Mouse (Mus musculus) layer of hippocampus, adult 9-10 months (tissue): ENCODE measurements around the gene Gsdma.
A peak's percentile ranks its signal among the peaks of the same experiment; 100 is the strongest.
"Not testable (repeated sequence)": the region's sequence is repeated elsewhere in the genome, so short reads cannot be mapped to it uniquely, and the experiment has no call there.

Experiments
- DNase-seq: peaks from one replicate; pipeline ENCODE4 v3.0.0; 2022; ENCODE audit warnings: low spot score

Gene Gsdma

DNA sequence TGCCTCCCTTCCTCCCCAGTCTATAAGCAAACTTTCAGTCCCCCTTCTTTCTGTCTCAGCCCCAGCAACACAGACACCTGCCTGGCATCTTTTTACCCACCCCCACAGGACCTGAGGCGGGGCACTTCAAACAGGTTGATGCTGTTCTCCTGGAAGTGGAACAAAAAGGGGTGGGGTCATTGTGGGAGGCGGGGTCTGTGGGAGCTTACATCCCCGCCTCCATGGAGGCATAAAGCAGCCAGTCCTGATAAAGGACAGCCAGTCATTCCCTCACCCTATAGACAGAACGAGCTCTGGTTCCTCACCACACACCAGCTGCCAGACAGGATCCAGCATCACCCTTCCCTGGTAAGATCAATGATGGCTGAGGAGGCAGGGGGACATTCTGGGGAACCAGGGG, at the start of gene Gsdma:
Gene Gsdma, plus strand, starts transcription at position 261 of the 400 bp plus-strand sequence.
- no peak for DNase-seq

- no peak for DNase-seq
Observed at GRCm38 (mm10) chr11:98620791-98621190, 43.4 kb upstream of the Gsdma start.

DNA sequence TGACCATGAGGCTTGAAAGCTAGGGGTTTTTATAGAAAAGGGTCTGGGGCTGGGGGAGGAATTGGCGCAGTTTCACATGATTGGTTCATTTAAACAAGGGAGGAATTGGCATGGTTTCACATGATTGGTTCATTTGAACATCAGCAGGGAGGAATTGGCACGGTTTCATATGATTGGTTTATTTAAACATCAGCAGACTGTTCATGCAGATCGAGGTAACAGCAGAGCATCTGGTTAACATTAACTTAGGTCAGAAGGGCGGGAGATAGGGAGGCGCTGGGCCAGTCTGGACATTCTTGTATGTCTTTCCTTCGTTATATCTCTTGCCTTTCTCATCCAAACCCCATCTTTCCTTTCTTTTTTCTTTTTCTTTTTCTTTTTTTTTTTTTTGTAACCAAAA, 40.2 kb upstream of the Gsdma start:
- DNase-seq, result not testable (repeated sequence)

DNA sequence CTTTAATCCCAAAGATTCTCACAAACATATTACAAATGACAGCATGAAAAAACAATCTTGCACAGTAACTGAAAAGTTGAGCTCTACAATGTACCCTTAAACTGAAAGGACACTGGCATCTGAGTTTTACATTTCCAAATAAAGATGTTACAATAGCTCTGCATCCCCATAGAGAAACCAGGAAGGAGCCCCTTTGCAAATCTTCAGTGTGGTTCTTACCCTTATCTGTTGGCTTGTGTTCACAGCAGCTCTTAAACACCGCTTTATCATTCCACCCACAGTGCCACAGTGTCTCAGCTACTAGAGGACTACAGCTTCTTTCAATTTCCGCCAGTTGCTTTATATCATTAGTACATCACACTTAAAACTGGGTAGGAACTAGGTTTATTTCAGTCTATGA, 39.8 kb upstream of the Gsdma start:
- DNase-seq, result not testable (repeated sequence)

- DNase-seq, result no peak
Observed at GRCm38 (mm10) chr11:98625611-98626410, 38.3 kb upstream of the Gsdma start, which contains the start of the genes Gm12355 and Gsdma3. Gene Gm12355, minus strand, starts transcription at chr11:98625661. Gene Gsdma3, plus strand, starts transcription at chr11:98626360.

DNA sequence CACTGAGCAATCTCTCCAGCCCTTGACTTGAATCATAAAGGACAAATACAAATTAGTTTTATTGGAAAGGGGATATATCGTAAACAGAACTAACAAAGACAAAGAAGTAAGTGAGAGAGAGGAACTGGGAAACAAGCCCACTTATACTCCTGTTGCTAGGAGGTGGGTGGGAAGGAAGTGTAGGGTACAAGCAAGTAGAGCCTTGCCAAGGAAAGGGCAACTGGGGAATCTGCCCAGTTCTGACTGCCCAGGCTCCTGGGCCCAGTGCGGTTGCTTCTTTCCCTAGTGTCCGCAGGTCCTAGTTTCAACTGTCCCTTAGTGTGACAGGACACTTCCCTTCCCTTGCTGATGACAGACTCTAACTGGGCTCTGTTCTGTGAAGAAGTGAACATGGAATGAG, 35.4 kb upstream of the Gsdma start:
- no peak for DNase-seq

DNA sequence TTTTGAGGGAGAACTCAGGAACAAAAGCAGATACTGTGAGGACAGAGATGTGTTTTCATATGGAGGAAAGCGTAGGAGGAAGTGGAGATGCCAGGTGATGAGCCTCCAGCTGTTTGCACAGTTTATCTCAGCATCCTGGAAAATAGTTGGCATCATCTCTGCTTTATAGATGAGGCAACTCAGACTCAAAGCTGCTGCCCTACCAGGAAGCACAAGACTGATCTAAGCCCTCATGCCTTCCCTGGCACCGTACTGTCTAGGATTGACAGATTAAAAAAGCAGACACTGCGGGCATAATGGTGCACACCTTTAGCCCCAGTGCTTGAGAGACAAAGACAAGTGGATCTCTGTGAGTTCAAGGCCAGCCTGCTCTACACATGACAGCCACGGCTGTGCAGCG, 33.5 kb upstream of the Gsdma start:
- no peak for DNase-seq

GRCm38 (mm10) chr11:98635312-98635970, 28.7 kb upstream of the Gsdma start:
- not testable (repeated sequence) for DNase-seq

DNA sequence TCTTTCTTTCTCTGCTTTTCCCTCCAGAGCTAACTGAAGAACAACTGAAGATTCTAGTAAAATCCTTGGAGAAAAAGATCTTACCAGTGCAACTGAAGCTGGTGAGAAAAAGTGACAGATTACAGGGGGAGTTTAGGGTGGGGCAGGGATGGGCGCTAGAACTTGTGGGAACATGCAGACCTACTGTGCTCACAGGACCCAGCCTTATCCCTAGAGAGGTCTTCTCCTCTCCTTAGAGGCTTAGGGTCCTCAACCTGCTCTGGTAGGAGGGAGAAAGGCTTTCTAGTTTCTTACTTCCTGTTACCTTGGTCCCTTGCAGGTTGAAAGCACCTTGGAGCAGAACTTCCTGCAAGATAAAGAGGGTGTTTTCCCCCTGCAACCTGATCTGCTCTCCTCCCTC, 26.6 kb upstream of the Gsdma start:
- no peak for DNase-seq

DNA sequence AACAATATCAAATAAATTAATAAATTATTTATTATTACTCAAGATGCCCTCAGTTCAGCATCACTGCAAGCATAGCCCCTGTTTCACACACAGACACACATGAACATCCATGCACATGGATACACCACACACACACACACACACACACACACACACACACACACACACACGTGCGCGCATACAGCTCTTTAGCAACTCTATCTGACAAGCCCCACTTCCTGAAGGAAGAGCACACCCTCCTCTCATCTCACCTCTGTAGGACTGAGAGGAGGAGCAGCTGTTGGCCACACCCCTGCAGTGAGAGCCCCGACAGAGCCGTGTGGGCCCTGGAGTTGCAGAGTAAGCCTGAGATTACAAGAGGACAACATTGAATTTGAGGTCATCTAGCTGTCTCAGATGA, 24.1 kb upstream of the Gsdma start:
- DNase-seq, result no peak

DNA sequence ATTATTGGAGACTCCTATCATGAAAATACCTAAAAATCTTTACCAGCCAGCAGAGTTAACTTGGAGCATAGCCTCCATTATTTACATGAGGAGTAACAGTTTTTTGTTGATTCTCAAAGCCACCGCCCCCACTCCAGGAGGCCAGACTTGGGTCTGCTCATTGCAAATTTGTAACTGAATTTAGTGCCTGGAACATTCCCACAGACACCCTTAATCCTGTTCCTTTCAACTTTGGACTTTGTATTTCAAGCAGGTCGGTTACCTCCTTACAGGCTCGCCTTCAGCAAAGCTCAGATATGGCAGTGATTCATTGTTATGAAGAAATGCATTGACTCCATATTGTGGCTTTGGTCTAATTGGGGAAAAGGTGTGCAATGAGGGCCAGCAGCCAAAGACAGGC, 19.4 kb upstream of the Gsdma start:
- no peak for DNase-seq

DNA sequence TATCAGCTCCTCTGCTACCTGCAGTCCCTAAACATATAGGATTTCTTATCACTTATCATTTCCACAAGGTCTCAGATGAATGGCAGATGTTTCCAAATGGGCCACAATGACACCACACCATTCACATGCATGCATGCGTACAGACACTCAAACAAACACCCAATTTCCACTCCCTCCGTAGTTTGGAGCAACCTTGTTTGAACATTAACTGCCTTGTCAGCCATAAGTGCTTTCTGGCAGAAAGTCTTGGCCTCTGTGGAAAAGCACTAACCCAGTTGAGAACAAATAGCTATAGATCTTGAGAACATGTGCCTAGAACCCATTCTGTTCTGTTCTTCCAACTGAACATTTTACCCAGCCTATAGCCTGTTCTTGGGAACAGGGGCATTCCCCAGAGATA, 18.2 kb upstream of the Gsdma start:
- DNase-seq, result no peak

- DNase-seq, result no peak
Observed at GRCm38 (mm10) chr11:98646459-98646858, 17.7 kb upstream of the Gsdma start, which contains the start of gene Gsdma2. Gene Gsdma2, plus strand, starts transcription at chr11:98646759.

DNA sequence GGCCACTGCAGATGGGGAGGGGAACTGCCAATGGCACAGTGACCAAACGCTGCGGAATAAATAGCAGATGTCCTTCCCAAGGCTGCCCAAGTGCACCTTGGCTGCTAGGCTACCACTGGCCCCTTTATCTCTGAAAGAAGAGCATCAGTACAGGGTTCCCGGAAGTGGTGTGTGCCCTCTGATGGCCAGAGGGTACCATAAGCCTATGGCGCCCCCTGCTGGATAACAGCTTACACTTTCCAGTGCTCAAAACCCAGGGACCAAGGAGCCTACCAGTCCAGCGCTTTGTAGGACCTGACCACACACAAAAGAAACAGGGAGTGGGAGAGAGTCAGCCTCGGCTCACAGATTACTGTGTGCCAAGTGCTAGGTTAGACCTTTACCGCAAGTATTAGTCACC, 9.1 kb upstream of the Gsdma start:
- DNase-seq, result not testable (repeated sequence)

DNA sequence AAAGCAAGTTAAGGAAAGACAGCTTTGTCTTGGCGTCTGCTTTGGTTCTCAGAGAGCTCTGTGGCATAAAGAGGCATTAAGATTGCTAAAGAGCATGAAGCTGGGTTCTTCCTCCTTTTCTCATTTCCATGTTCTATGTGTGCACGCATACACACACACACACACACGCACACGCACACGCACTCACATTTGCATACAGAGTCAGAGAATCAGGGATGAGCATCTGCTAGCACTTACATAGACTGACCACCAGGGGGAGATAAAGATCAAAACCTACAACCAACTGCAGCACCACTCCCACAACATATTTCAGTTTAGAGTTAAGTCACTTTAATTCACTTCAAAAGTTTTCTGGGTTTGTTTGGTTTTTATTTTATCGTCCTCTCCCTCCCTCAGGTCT, 3.6 kb upstream of the Gsdma start:
- peak; percentile 68 for DNase-seq

DNA sequence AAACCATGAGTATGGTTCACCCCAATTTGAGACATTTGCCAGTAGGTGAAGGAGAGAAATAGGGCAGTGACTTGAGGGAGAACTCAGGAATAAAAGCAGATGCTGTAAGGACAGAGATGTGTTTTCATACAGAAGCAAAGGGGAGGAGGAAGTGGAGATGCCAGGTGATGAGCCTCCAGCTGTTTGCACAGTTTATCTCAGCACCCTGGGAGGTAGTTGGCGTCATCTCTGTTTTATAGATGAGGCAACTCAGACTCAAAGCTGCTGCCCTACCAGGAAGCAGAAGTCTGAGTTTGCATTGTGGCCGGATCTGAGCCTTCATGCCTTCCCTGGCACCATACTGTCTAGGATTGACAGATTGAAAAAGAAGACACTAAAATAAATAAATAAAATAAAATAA, 4.8 kb downstream of the Gsdma start:
- DNase-seq, result no peak

GRCm38 (mm10) chr11:98671284-98671815, 7.2 kb downstream of the Gsdma start:
- no peak for DNase-seq

DNA sequence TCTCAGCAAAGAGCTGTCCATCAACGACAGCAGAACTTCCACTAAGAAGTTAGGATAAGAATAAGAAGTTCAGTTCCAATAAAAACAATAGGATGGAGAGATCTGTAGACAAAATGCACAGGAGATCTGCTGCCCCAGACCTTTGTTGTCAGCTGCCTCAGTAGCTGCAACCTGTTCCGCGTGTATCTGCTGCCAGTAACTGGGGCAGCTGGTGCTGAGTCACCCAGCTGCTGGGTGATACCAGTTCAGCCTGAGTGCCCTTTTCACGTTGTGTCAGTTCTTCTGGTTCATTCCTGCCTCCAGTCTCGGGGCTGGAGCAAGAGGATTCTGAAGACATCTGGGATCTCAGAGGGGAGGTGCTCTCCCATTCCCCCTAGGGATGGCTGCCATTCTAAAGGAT, 7.7 kb downstream of the Gsdma start:
- no peak for DNase-seq

- DNase-seq, result no peak
Observed at GRCm38 (mm10) chr11:98672482-98672881, 8.3 kb downstream of the Gsdma start.

DNA sequence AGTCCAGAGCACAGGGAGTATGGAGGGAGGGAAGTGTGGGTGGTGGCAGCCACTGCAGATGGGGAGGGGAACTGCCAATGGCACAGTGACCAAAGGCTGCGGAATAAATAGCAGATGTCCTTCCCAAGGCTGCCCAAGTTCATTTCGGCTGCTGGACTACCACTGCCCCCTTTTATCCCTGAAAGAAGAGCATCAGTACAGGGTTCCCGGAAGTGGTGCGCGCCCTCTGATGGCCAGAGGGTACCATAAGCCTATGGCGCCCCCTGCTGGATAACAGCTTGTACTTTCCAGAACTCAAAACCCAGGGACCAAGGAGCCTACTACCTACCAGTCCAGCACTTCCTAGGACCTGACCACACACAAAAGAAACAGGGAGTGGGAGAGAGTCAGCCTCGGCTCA, 9.0 kb downstream of the Gsdma start:
- not testable (repeated sequence) for DNase-seq

DNA sequence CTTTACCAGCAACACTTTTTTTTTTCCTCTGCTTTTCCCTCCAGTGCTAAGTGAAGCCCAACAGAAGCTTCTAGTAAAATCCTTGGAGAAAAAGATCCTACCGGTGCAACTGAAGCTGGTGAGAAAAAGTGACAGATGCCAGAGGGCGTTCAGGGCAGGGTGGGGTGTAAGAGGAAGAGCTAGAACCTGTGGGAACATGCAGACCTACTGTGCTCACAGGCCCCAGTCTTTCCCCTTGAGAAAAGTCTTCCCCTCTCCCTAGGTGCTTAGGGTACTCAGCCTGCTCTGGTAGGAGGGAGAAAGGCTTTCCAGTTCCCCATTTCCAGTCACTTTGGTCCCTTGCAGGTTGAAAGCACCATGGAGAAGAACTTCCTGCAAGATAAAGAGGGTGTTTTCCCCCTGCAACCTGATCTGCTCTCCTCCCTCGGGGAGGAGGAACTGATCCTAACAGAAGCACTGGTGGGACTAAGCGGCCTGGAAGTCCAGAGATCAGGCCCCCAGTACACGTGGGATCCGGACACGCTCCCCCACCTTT, 11.7 kb downstream of the Gsdma start:
- no peak for DNase-seq

DNA sequence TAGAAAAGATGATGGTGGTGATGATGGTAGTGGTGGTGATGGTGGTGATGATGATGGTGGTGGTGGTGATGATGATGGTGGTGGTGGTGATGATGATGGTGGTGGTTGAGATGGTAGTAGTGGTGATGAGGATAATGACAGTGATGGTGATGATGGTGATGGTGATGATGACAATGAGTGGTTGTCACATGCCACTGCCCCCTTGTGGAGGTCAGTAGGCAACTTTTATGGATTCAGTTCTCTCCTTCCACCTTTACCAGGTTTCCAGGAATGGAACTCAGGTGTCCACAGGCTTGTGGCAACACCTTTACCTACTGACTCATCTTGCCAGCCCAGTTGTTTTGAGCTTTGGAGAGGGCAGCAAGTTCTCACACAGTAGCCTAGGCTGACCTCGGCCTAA, 15.9 kb downstream of the Gsdma start:
- no peak for DNase-seq

DNA sequence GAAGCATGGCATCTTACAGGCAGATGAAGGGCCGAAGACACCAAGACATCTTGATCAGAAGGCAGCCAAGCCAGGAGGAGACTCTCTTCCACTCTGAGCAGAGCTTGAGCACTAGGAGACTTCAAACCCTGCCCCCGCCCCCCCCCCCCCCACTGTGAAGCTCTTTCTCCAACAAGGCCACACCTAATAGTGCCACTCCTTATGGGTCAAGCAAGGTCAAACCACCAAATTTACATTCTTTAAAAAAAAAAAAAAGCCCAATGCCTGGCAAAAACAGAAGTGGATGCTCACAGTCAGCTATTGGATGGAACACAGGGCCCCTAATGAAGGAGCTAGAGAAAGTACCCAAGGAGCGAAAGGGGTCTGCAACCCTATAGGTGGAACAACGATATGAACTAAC, 16.4 kb downstream of the Gsdma start:
- not testable (repeated sequence) for DNase-seq
